Mouse (Mus musculus) forebrain, embryonic 13.5 days (tissue): ENCODE results near the gene Numb. TPM values are rescaled to one million over a fixed set of nuclear protein-coding genes. Genes with fewer than 3 reads are reported as not detected.
"Not testable (repeated sequence)": the region's sequence is repeated elsewhere in the genome, so short reads cannot be mapped to it uniquely, and the experiment has no call there.

ENCODE experiments used
- ATAC-seq: fragments of 200-750 bp; cut with Nextera tagmentation; 2 replicates; pipeline ENCODE4 v1.8.0; 2017
- H3K27ac ChIP-seq: fragments of 300-500 bp; sonication (generic); 2 replicates; pipeline ENCODE4 v1.5.1; 2015; ENCODE audit warnings: inconsistent platforms, mild to moderate bottlenecking, moderate library complexity
- H3K27me3 ChIP-seq: fragments of 300-500 bp; sonication (generic); 2 replicates; pipeline ENCODE4 v1.6.1; 2015; ENCODE audit warnings: mild to moderate bottlenecking, inconsistent platforms
- H3K36me3 ChIP-seq: fragments of 300-500 bp; sonication (generic); 2 replicates; pipeline ENCODE4 v1.6.1; 2015; ENCODE audit warnings: mild to moderate bottlenecking, inconsistent platforms; ENCODE audit not compliant: poor library complexity, severe bottlenecking
- H3K4me1 ChIP-seq: fragments of 300-500 bp; sonication (generic); 2 replicates; pipeline ENCODE4 v1.6.1; 2015; ENCODE audit warnings: inconsistent platforms
- H3K4me2 ChIP-seq: fragments of 300-500 bp; sonication (generic); 2 replicates; pipeline ENCODE4 v1.6.1; 2015; ENCODE audit warnings: inconsistent platforms, mild to moderate bottlenecking, moderate library complexity
- H3K4me3 ChIP-seq: fragments of 300-500 bp; sonication (generic); 2 replicates; pipeline ENCODE4 v1.5.1; 2015; ENCODE audit warnings: mild to moderate bottlenecking, inconsistent platforms
- H3K9ac ChIP-seq: fragments of 300-500 bp; sonication (generic); 2 replicates; pipeline ENCODE4 v1.6.1; 2015; ENCODE audit warnings: mild to moderate bottlenecking, inconsistent platforms
- H3K9me3 ChIP-seq: fragments of 300-500 bp; sonication (generic); replicated peaks from 2 replicates; pipeline ENCODE4 v1.6.1; 2016; ENCODE audit warnings: inconsistent platforms
- WGBS: fragments of 180-500 bp; shearing (Covaris S2); methylation state at CpG from one replicate; pipeline ENCODE4 v1.1.7; 2015; 5-methylcytosine and 5-hydroxymethylcytosine counted together
- polyA plus RNA-seq: library from polyadenylated mRNA; unstranded; fragments of >200 nt; fragmentation: Nextera tagmentation; extraction: Ambion mirVana; gene quantifications from 2 replicates; pipeline ENCODE4 v1.2.1, GENCODE M21; 2015

Numb gene
- polyA plus RNA-seq, 1 experiment from 2014 or later, result 23.2 TPM

DNA sequence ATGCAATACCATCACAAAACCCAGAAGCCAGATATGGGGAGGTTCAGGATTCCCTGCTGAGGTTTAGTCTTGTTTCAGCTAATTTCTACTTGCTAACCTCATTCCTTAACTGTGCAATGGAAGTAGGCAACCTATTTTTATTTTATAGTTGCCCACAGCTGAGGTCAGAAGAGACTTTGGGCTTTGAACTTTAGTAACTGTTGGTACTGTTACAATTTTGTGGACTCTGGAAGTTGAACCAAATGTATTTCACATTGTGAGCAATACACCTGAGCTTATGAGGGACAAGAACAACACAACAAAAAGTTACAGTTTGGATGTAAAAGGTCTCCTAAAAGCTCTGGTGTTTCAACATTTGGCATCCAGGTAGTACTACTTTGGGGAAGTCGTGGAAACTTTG is 6.9 kb downstream of the Numb start:
- H3K9me3 ChIP-seq, result no peaks in the 10 kb centered on the region
- no peak overlapping the region for H3K27ac ChIP-seq
- 83% methylated on average over 1 of the region's 1 CpGs for WGBS
- peaks cover 10% of the 10 kb centered on the region; the same call in 1 of the 2 replicates for H3K4me1 ChIP-seq
- H3K36me3 ChIP-seq, result peaks cover 8% of the 10 kb centered on the region; the same call in 1 of the 2 replicates
- H3K4me2 ChIP-seq, result no peak overlapping the region
- no peak for ATAC-seq
- no peaks in the 10 kb centered on the region for H3K27me3 ChIP-seq
- H3K9ac ChIP-seq, result no peak overlapping the region
- no peak overlapping the region for H3K4me3 ChIP-seq

DNA sequence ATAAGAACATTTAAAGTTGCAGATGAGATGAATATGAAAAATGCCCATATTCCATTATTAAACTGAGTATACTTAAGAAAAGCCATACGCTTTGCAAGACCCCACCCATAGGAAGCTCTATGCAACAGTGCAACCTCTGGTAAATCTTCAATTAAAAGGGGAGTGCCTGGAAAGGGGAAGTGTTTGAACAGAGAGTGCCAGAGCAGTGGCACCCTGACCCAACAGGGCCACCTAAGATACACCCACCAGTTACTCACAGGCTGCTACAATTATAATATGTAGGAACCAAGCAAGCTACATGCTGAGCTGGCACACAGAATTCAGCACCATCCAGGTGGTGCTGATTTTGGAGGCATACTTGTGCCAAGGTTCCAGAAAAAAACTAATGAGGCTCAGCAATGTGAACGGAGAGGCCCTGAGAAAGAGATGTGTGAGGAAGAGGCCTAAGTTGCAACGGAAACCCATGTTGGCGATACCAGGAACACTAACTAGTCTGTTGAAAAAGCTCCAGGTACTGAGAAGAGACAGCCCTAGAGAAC is 7.5 kb downstream of the Numb start:
- H3K9me3 ChIP-seq, result no peaks in the 10 kb centered on the region
- H3K9ac ChIP-seq, result no peak overlapping the region
- peaks cover 7% of the 10 kb centered on the region; the same call in 1 of the 2 replicates for H3K4me1 ChIP-seq
- no peak overlapping the region for H3K27ac ChIP-seq
- no peak overlapping the region for H3K4me2 ChIP-seq
- no peak overlapping the region for H3K4me3 ChIP-seq
- H3K27me3 ChIP-seq, result no peaks in the 10 kb centered on the region
- 91% methylated on average over 4 of the region's 4 CpGs for WGBS
- no peak for ATAC-seq
- H3K36me3 ChIP-seq, result peaks cover 8% of the 10 kb centered on the region; the same call in 1 of the 2 replicates

DNA sequence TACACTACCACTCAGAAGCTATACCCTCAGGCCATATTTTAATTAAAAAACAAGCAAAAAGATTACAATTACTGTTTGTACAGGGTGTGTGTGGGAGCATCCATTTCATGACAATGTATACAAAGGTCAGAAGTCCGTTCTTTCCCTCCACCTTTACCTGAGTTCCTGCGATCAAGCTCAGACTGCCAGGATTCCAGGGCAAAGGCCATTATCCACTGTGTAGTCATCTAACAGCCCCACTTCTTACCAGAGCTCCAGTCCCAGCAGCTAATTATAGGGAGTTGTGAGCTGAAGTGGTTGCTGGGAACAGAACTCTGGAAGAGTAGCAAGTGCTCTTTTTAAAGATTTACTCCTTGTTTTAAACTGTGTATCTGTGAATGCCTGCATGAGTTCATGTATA is 11.3 kb downstream of the Numb start:
- Histone ChIP-seq H3K36me3 (0 out of 2 replicates have a peak, but pooled peaks cover 4% of the 10 kb centered on the region), H3K9ac (no peak overlapping the region), H3K4me1 (no peaks in the 10 kb centered on the region), H3K4me2 (no peak overlapping the region), H3K9me3 (no peaks in the 10 kb centered on the region), H3K27ac (no peak overlapping the region), H3K27me3 (no peaks in the 10 kb centered on the region), H3K4me3 (no peak overlapping the region)
- no peak for ATAC-seq
- 90% methylated on average over 2 of the region's 2 CpGs for WGBS

DNA sequence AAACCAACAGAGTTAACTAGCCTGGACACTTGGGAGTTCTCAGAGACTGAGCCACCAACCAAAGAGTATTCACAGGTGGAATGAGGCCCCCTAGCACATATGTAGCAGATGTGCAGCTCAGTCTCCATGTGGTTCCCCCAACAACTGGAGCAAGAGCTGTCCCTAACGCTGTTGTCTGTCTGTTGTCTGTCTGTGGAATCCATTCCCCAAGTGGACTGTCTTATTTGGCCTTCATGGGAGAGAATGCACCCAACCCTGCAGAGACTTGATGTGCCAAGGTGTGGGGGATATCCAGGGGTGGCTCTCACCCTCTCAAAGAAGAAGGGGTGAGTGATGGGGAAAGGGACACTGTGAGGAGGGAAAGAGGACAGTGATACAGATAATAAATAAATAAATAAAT is 28.8 kb downstream of the Numb start:
- H3K4me2 ChIP-seq, result no peak overlapping the region
- no peak overlapping the region for H3K27ac ChIP-seq
- ATAC-seq, result no peak
- no peaks in the 10 kb centered on the region for H3K4me1 ChIP-seq
- H3K9me3 ChIP-seq, result no peaks in the 10 kb centered on the region
- 97% methylated on average over 1 of the region's 1 CpGs for WGBS
- H3K9ac ChIP-seq, result no peak overlapping the region
- no peak overlapping the region for H3K4me3 ChIP-seq
- 0 out of 2 replicates have a peak, but pooled peaks cover 8% of the 10 kb centered on the region for H3K36me3 ChIP-seq
- H3K27me3 ChIP-seq, result no peaks in the 10 kb centered on the region

DNA sequence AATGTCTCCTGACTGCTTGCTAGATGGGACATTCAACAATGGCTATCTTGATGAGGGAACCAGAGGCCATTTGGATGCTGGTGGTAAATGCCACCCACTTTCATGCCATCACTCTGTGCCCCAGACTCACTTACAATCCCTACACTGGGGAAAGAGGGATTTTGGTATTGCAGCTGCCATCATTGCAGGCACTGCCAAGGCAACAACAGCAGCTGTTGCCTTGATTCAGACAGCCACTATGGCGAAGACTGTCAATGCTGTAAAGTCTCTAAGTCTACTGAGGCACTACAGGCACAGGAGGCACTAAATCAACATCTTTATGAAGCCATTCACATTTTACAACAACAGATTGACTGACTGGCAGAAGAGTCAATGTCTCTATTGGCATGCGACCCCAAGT is 30.5 kb downstream of the Numb start:
- Histone ChIP-seq H3K9me3 (no peaks in the 10 kb centered on the region), H3K27ac (no peak overlapping the region), H3K27me3 (no peaks in the 10 kb centered on the region), H3K9ac (no peak overlapping the region), H3K36me3 (peaks cover 8% of the 10 kb centered on the region; the same call in 1 of the 2 replicates), H3K4me2 (no peak overlapping the region), H3K4me3 (no peak overlapping the region), H3K4me1 (no peaks in the 10 kb centered on the region)
- 97% methylated on average over 2 of the region's 2 CpGs for WGBS
- ATAC-seq, result no peak

DNA sequence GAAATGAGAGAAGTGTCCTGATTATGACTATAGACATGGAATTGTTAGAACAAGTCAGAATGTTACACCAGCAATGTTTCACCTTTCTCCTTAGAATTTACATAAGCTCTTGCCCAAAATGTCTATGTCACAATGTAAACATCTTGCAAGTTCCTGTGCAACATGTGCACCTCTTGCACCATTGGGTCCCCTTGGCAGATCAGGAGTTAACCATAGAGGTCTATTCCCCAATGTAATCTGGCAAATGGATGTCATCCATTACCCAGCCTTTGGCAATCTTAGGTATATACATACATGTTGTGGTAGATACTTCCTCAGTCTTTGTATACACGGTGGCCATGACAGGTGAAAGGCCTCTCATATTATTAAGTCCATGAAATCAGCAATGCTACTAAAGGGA is 32.6 kb downstream of the Numb start:
- no peaks in the 10 kb centered on the region for H3K4me1 ChIP-seq
- no peaks in the 10 kb centered on the region for H3K9me3 ChIP-seq
- no peaks in the 10 kb centered on the region for H3K27me3 ChIP-seq
- peaks cover 8% of the 10 kb centered on the region; the same call in 1 of the 2 replicates for H3K36me3 ChIP-seq
- no peak for ATAC-seq
- no peak overlapping the region for H3K4me2 ChIP-seq
- no peak overlapping the region for H3K27ac ChIP-seq
- no peak overlapping the region for H3K9ac ChIP-seq
- WGBS, result 94% methylated on average over 1 of the region's 1 CpGs
- no peak overlapping the region for H3K4me3 ChIP-seq

DNA sequence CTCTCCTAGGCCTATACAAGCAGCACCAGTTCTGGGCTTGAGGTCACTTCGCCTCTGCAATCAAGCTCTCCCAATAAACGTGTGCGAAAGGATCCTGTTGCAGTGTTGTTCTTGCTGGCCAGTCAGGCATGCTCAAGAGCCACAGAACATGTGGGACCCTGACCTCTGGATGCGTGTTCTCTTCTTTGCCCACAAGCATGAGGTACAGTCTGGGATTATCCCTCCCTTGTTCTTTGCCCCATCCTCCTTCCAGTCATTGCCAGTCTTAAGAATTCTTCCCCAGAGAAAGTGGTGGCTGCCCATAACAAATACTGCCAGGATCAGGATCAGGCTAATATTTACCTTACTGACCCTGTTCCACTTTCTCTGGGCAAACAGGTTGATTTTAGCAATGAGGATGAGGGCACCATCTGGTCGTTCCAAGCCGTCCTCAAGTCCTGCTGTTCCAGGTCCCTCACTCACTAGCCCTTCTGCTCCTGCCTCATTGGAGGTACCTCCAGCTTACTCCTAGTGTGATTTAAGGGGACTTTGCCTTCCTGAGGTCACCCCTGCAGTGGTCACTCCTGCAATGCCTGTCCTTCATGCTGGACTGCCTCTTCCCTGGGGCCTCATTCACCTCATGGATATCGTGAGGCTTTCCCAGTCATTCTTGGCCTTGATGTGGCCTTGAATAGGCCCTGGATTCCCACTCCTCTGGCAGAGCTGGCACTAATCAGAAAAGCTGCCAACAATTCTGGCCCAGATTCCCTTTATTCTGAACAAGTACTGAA is 36.0 kb downstream of the Numb start:
- no peak for ATAC-seq
- WGBS, result 90% methylated on average over 7 of the region's 7 CpGs
- no peak overlapping the region for H3K4me2 ChIP-seq
- H3K36me3 ChIP-seq, result no peaks in the 10 kb centered on the region; the same call in 1 of the 2 replicates
- no peaks in the 10 kb centered on the region for H3K27me3 ChIP-seq
- H3K27ac ChIP-seq, result no peak overlapping the region
- no peak overlapping the region for H3K4me3 ChIP-seq
- no peaks in the 10 kb centered on the region for H3K9me3 ChIP-seq
- no peak overlapping the region for H3K9ac ChIP-seq
- H3K4me1 ChIP-seq, result peaks cover 3% of the 10 kb centered on the region; the same call in 1 of the 2 replicates

DNA sequence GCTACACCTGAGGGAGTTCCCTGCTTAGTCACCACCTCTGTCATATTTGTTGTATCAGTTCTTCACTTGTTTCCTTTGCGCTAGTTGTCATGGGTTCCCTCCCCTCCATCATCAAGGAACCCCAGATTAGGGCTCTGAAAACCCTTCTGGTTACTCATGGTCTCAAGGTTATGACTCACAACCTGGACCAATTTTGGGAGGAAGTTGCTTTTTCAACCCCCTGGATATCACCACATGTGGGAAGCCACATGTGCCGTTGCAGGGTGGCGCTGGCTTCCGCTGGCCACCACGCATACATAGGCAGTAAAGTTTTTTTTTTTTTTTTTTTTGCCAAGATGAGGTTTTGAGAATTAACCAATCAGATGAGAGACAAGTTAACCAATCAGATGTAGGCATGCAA is 36.7 kb downstream of the Numb start:
- H3K4me2 ChIP-seq, H3K4me3 ChIP-seq, H3K4me1 ChIP-seq, ATAC-seq, H3K9me3 ChIP-seq, H3K9ac ChIP-seq, H3K36me3 ChIP-seq, H3K27ac ChIP-seq, H3K27me3 ChIP-seq: not testable (repeated sequence)
- WGBS, result 95% methylated on average over 5 of the region's 5 CpGs

DNA sequence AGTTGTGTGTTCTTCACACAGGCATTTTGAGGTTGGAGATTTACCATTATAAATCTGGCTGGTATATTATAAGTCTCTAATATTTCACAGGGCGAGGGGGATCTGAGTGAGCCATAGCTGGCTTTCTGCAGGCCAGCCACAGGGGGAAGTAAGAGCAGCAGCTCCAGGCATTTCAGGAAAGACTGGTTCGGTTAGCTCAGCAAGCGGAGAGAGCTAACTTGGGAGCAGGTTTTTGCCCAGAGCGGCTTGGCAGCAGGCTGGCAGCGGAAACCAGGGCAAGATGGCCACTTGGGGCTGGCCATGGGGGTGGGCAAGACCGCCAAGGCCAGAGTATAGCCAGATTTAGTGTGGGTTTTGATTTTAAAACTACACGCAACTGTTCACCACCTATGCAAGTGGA is 39.2 kb downstream of the Numb start:
- no peak overlapping the region for H3K27ac ChIP-seq
- peaks cover 3% of the 10 kb centered on the region; the same call in 1 of the 2 replicates for H3K4me1 ChIP-seq
- H3K36me3 ChIP-seq, result no peaks in the 10 kb centered on the region; the same call in 1 of the 2 replicates
- ATAC-seq, result no peak
- H3K27me3 ChIP-seq, result no peaks in the 10 kb centered on the region
- no peak overlapping the region for H3K4me2 ChIP-seq
- H3K4me3 ChIP-seq, result no peak overlapping the region
- 96% methylated on average over 7 of the region's 7 CpGs for WGBS
- H3K9me3 ChIP-seq, result no peaks in the 10 kb centered on the region
- no peak overlapping the region for H3K9ac ChIP-seq

DNA sequence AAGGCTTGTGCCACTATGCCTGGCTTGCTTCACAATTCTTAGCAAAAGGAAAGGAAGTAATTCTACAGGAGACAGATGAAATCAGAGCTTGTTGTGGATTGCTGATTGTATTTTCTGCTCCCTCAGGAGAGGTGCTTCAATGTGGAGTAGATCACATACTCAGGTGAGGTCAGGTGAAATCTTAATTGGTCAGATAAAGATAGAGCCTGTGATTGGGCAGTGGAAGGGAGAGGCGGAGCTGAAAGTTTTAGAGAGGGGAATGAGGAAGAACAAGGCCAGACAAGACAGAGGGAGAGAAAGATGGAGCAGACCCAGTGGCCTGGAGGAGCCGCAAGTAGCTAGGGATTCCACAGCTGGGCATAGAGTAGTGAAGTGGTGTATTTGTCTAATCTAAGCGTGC is 39.6 kb downstream of the Numb start:
- H3K27me3 ChIP-seq, result no peaks in the 10 kb centered on the region
- no peak overlapping the region for H3K4me3 ChIP-seq
- H3K9ac ChIP-seq, result no peak overlapping the region
- H3K36me3 ChIP-seq, result no peaks in the 10 kb centered on the region; the same call in 1 of the 2 replicates
- no peak overlapping the region for H3K27ac ChIP-seq
- peaks cover 3% of the 10 kb centered on the region; the same call in 1 of the 2 replicates for H3K4me1 ChIP-seq
- H3K9me3 ChIP-seq, result no peaks in the 10 kb centered on the region
- no peak overlapping the region for H3K4me2 ChIP-seq
- WGBS, result 96% methylated on average over 3 of the region's 3 CpGs
- no peak for ATAC-seq

DNA sequence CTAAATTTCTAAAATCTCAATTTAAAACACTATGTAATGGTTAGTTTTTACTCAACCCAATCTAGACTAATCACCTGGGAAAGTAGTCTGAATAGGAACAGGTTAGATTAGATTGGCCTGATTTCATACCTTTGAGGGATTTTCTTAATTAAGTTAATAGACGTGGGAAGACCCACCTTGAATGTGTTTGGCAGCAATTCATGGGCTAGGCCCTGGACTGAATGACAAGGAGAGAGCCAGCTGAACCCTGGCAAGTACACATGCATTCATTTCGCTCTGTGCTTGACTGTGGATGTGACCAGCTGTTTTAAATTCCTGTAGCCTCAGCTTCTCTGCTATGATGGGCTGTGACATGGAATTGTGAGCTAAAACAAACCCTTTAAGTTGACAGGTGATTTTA is 40.8 kb downstream of the Numb start:
- Histone ChIP-seq H3K4me2 (no peak overlapping the region), H3K27me3 (no peaks in the 10 kb centered on the region), H3K36me3 (no peaks in the 10 kb centered on the region), H3K9me3 (no peaks in the 10 kb centered on the region), H3K4me3 (no peak overlapping the region), H3K4me1 (peaks cover 3% of the 10 kb centered on the region; the same call in 1 of the 2 replicates), H3K9ac (no peak overlapping the region), H3K27ac (no peak overlapping the region)
- 58% methylated on average over 2 of the region's 2 CpGs for WGBS
- ATAC-seq, result no peak

DNA sequence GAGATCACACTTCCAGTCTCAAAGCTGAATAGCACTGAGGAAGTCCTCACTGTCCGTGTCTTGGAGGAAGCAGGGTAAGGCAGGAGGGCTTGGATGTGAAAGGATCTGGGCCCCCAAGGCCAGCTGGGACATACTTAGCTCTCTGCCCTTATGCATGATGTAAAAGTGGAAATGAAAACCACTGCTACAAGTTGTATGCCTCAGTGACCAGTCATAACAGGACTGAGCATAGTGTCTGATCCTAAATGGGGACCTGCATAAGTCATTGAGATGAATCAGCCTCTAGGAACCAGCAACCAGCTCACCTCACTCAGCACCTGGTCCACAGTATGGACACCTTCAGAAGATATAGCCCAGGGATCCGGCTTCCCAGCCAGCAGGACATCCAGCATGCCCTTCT is 46.6 kb downstream of the Numb start:
- WGBS, result 96% methylated on average over 2 of the region's 2 CpGs

More for the DNA sequence above, 46.6 kb downstream of the Numb start:
- no peak overlapping the region for H3K27ac ChIP-seq
- H3K4me3 ChIP-seq, result no peak overlapping the region
- H3K9ac ChIP-seq, result no peak overlapping the region
- no peaks in the 10 kb centered on the region for H3K4me1 ChIP-seq
- no peaks in the 10 kb centered on the region for H3K9me3 ChIP-seq
- no peaks in the 10 kb centered on the region for H3K27me3 ChIP-seq
- peaks cover 21% of the 10 kb centered on the region for H3K36me3 ChIP-seq
- no peak for ATAC-seq
- no peak overlapping the region for H3K4me2 ChIP-seq
